Mouse (Mus musculus) embryonic facial prominence, embryonic 12.5 days (tissue): ENCODE data around the gene Stk17b. TPM values are rescaled to one million over a fixed set of nuclear protein-coding genes. Genes with fewer than 3 reads are reported as not detected.
A peak's percentile ranks its signal among the peaks of the same experiment; 100 is the strongest.
"Not testable (repeated sequence)": the region's sequence is repeated elsewhere in the genome, so short reads cannot be mapped to it uniquely, and the experiment has no call there.

ENCODE experiments used
- ATAC-seq: fragments of 200-750 bp; cut with Nextera tagmentation; 2 replicates; pipeline ENCODE4 v1.8.0; 2017; ENCODE audit not compliant: insufficient number of reproducible peaks, insufficient read depth, low FRiP score, low TSS enrichment
- H3K27ac ChIP-seq: fragments of 300-500 bp; sonication (generic); 2 replicates; pipeline ENCODE4 v1.5.1; 2016; ENCODE audit warnings: mild to moderate bottlenecking
- H3K27me3 ChIP-seq: fragments of 300-500 bp; sonication (generic); 2 replicates; pipeline ENCODE4 v1.6.1; 2016; ENCODE audit warnings: mild to moderate bottlenecking, moderate library complexity
- H3K36me3 ChIP-seq: fragments of 300-500 bp; sonication (generic); 2 replicates; pipeline ENCODE4 v1.6.1; 2016; ENCODE audit warnings: mild to moderate bottlenecking
- H3K4me1 ChIP-seq: fragments of 300-500 bp; sonication (generic); 2 replicates; pipeline ENCODE4 v1.6.1; 2016
- H3K4me2 ChIP-seq: fragments of 300-500 bp; sonication (generic); replicated peaks from 2 replicates; pipeline ENCODE4 v1.6.1; 2016; ENCODE audit warnings: mild to moderate bottlenecking, moderate library complexity
- H3K4me3 ChIP-seq: fragments of 300-500 bp; sonication (generic); 2 replicates; pipeline ENCODE4 v1.5.1; 2016; ENCODE audit warnings: mild to moderate bottlenecking
- H3K9ac ChIP-seq: fragments of 300-500 bp; sonication (generic); 2 replicates; pipeline ENCODE4 v1.6.1; 2016; ENCODE audit warnings: mild to moderate bottlenecking, moderate library complexity
- H3K9me3 ChIP-seq: fragments of 300-500 bp; sonication (generic); 2 replicates; pipeline ENCODE4 v1.6.1; 2016; ENCODE audit warnings: mild to moderate bottlenecking, moderate library complexity
- WGBS: fragments of 180-500 bp; shearing (Covaris S2); methylation state at CpG from one replicate; pipeline ENCODE4 v1.1.7; 2016; 5-methylcytosine and 5-hydroxymethylcytosine counted together
- polyA plus RNA-seq: library from polyadenylated mRNA; unstranded; fragments of >200 nt; fragmentation: Nextera tagmentation; extraction: Ambion mirVana; gene quantifications from 2 replicates; pipeline ENCODE4 v1.2.1, GENCODE M21; 2016

Stk17b gene
- polyA plus RNA-seq, 1 experiment from 2014 or later: 10.8 TPM

- no peaks in the 10 kb centered on the region for H3K36me3 ChIP-seq
- H3K9ac ChIP-seq: no peak overlapping the region
- no peak overlapping the region for H3K4me3 ChIP-seq
- 86% methylated on average over 1 of the region's 1 CpGs for WGBS
- no peaks in the 10 kb centered on the region for H3K4me1 ChIP-seq
- no peaks in the 10 kb centered on the region for H3K27me3 ChIP-seq
- no peak overlapping the region for H3K4me2 ChIP-seq
- H3K9me3 ChIP-seq: no peaks in the 10 kb centered on the region
- ATAC-seq: no peak
- no peak overlapping the region for H3K27ac ChIP-seq
Observed at GRCm38 (mm10) chr1:53715966-53716515, 69.0 kb downstream of the Stk17b start.

DNA sequence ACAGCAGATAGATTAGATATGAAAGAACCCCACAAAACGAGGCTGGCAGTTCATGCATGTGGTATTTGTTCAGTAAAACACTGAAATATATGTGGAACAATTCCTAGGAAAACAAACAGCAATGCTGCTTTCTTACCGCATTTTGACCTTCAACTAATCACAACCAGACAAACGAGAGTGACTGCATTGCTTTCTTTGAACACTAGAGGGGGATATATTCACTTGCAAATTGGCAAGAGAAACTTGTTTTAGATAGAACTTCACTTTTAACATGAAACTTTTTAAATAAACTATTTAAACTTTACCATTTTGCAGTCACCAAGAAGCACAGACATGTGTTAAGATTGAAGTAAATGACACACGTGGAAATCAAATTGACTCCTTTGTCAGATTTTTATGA lies 69.6 kb downstream of the Stk17b start:
- WGBS: 3% methylated on average over 4 of the region's 4 CpGs
- no peaks in the 10 kb centered on the region for H3K27me3 ChIP-seq
- H3K4me3 ChIP-seq: no peak overlapping the region
- H3K4me2 ChIP-seq: no peak overlapping the region
- H3K27ac ChIP-seq: 0 out of 2 replicates have a peak overlapping the region, but pooled peaks have one; percentile 11
- no peaks in the 10 kb centered on the region for H3K4me1 ChIP-seq
- H3K36me3 ChIP-seq: no peaks in the 10 kb centered on the region
- no peak for ATAC-seq
- no peak overlapping the region for H3K9ac ChIP-seq
- H3K9me3 ChIP-seq: no peaks in the 10 kb centered on the region

DNA sequence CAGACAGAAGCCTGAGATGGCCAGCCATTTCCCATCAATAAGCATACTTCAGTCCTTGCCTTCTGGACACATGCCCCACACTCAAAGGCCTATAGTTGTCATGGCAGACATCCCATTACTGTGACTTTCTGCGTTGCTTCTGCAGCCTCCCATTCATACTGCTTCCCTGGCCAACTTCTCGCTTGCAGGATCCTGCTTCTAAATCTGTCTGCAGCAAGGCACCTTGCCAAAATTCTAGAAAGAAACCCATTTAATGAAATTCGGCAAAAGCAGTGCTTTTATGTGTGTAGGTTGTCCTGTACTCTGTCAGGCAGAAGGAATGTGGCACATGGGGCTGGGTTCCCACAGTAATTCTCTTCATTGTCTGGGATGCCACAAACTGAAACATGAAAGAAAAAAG lies 71.6 kb downstream of the Stk17b start:
- H3K9ac ChIP-seq, ATAC-seq, H3K27ac ChIP-seq, H3K4me2 ChIP-seq, H3K4me1 ChIP-seq, H3K4me3 ChIP-seq, H3K36me3 ChIP-seq, H3K9me3 ChIP-seq, H3K27me3 ChIP-seq: not testable (repeated sequence)
- 50% methylated on average over 3 of the region's 3 CpGs for WGBS

DNA sequence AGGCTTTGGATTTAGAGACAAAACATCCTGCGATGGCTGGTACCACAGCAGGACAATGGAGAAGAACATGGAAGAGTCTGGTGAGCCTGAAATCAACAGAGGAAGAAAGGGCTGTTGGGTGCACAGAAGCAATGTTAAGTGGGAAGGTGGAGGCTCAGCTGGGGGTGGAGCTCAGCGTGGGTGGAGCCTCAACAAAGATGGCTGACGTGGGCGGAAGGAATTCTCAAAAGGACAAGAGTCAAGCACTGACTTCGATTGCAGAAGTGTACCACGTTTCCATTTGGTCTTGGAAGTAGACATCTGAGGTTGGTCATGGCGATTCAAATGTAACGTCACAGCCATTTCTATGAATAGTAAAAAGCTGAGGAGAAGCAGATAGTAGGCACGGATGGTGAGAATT lies 74.0 kb downstream of the Stk17b start:
- 0 out of 2 replicates have a peak, but pooled peaks cover 5% of the 10 kb centered on the region for H3K4me1 ChIP-seq
- no peak overlapping the region for H3K4me2 ChIP-seq
- H3K36me3 ChIP-seq: no peaks in the 10 kb centered on the region
- no peak overlapping the region for H3K27ac ChIP-seq
- no peaks in the 10 kb centered on the region for H3K9me3 ChIP-seq
- H3K27me3 ChIP-seq: no peaks in the 10 kb centered on the region
- no peak overlapping the region for H3K9ac ChIP-seq
- ATAC-seq: no peak
- H3K4me3 ChIP-seq: no peak overlapping the region
- 90% methylated on average over 9 of the region's 9 CpGs for WGBS

- not testable (repeated sequence) for H3K4me2 ChIP-seq, H3K36me3 ChIP-seq, H3K27ac ChIP-seq, H3K9me3 ChIP-seq, H3K27me3 ChIP-seq, H3K4me1 ChIP-seq, H3K9ac ChIP-seq, ATAC-seq, H3K4me3 ChIP-seq
- WGBS: 74% methylated on average over 5 of the region's 5 CpGs
Observed at GRCm38 (mm10) chr1:53709602-53710001, 75.4 kb downstream of the Stk17b start.

DNA sequence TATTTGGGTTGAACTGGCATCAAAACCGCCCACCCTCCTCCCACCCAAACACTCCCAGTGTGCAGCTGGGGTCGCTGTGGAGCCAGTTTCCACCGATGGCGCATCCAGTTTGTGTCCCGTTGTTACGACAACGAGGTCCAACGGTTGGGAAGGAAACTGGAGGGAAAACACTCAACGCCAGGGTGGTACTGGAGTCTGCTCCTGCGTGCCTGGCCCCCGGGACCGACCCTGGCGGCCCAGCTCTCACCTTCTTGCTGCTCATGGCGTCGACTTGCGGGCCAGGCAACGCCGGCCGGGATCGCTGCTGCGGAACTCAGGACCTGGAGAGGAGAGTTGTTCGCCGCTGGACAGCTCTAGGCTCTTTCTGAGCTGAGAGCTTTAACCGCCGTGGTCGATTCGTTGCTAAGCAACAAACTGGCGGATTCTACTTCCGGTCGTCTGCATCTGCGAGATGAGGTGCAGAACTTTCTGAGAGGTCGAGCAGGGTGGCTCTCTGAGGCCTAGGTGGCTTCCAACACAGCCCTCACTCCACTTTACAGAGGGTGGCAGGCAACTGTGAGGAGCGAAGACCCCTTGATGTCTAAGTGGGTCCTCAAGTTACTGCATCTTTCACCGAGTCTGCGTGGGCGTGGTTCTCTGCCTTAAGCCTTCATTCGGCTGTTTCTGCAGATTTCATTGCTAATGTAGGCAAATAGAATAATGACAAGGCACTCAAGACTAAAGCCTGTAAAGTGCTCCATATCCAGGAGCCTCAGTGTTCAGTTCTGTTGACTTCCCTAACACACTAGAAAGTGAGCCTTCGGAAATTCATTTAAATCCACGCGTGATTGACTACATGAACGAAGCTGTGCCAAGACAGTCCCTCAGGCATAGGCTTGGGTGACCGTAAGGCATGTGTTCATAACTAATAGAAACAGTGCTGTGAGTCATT lies 78.3 kb downstream of the Stk17b start, which contains the start of gene Dnah7a:
Dnah7a (minus strand) TSS at position 354 of the 931 bp plus-strand sequence.
- 0 out of 2 replicates have a peak, but pooled peaks cover 5% of the 10 kb centered on the region for H3K4me1 ChIP-seq
- H3K9ac ChIP-seq: peak within 1 kb of the TSS; percentile 44
- H3K36me3 ChIP-seq: no peaks in the 10 kb centered on the region
- peak within 1 kb of the TSS; percentile 63 for H3K27ac ChIP-seq
- H3K4me3 ChIP-seq: peak within 1 kb of the TSS; percentile 57
- H3K4me2 ChIP-seq: peak within 1 kb of the TSS; percentile 79
- no peaks in the 10 kb centered on the region for H3K27me3 ChIP-seq
- no peaks in the 10 kb centered on the region for H3K9me3 ChIP-seq
- peak; percentile 72 for ATAC-seq
- WGBS: 11% methylated on average over 42 of the region's 42 CpGs

Other genes with a start within 250 kb of the Stk17b start
- 3.6 and 4.4 TPM in 2 replicates for gene Dnah7a, start 78.4 kb downstream of the Stk17b start, polyA plus RNA-seq